Mouse (Mus musculus) cerebellum, adult 2 months (tissue): Measurements from ENCODE around the gene Gm14226.

Experiments used
- CTCF ChIP-seq: fragments of 200-500 bp; IDR thresholded peaks from 2 replicates; pipeline ENCODE4 v1.5.1; 2011; ENCODE audit warnings: low read depth, mild to moderate bottlenecking, control low read depth, low read length, moderate library complexity, borderline replicate concordance; ENCODE audit not compliant: insufficient read depth
- POLR2A ChIP-seq: fragments of 200-500 bp; IDR thresholded peaks from 2 replicates; pipeline ENCODE4 v1.6.1; 2011; ENCODE audit warnings: low read length, control low read depth, borderline replicate concordance; ENCODE audit not compliant: insufficient read depth

- no peak for TF ChIP-seq CTCF
- no peak for TF ChIP-seq POLR2A
Observed at GRCm38 (mm10) chr2:154992083-154992482, 26.0 kb upstream of the Gm14226 start.
